Mouse (Mus musculus): Measurements from ENCODE around the gene Ttll3. TPM values are rescaled to one million over a fixed set of nuclear protein-coding genes. Genes with fewer than 3 reads are reported as not detected.

Gene Ttll3
- 2.3 and 3.0 TPM in 2 replicates for polyA plus RNA-seq (2015; fragmentation: Nextera tagmentation; extraction: Ambion mirVana)

DNA sequence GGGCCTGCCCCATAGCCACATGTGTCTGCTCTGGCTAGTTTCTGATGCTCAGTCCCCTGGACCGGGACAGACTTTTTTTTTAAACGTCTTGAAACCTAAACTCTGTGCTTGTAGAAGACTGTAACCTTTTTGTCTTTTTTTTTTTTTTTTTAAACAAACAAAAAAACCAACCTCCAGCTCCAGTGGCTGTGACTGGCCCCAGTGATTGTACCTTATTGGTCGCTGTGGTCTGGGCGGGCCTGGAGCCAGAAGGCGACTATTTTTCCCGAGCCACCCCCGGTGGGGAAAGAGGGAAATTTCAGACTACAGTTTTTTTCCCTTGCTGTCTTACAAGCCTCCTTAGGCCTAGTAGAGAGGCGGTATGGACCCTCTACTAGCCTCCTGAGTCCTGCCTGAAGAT is at the start of gene Ttll3:
Gene Ttll3, plus strand, starts transcription at position 301 of the 400 bp plus-strand sequence.
- H3K27me3 ChIP-seq (ENCODE audit: control insufficient read depth, insufficient read depth, low read length): no peaks in the 10 kb centered on the region
- WGBS: 78% methylated on average over 8 of the region's 8 CpGs

DNA sequence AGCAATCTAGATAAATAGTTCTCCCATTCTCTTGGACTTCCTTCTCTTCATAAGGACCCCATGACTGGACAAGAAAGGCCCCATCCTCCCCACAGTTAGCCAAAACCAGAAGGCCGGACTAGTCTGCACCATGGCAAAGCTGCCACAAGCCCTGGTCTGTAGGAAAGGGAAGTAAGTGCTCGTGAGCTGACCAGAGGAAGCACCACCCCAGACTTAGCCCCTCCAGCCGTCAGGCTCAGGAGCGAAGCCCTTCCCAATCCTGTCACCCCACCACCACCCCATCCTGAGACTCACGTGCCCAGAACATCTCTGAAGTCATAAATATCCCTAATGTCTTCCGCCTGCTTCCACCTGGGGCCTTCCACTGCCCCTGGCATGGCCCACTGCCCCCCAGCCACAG is 47.5 kb upstream of the Ttll3 start:
- H3K9me3 ChIP-seq (replicated peaks; ENCODE audit: control insufficient read depth, low read length): no peaks in the 10 kb centered on the region
- H3K9ac ChIP-seq (ENCODE audit: low read length): peak overlapping the region; percentile 53; the same call in 1 of the 2 replicates
- peaks cover 24% of the 10 kb centered on the region for H3K36me3 ChIP-seq (ENCODE audit: control insufficient read depth, insufficient read depth)
- peak overlapping the region; percentile 87; the same call in 1 of the 2 replicates for H3K4me2 ChIP-seq (ENCODE audit: low read depth, low read length)
- 76% methylated on average over 6 of the region's 6 CpGs for WGBS
- ATAC-seq (replicated peaks; ENCODE audit: extremely low read depth, insufficient read depth, low FRiP score): no peak
- H3K27me3 ChIP-seq (ENCODE audit: control insufficient read depth, insufficient read depth, low read length): no peaks in the 10 kb centered on the region
- H3K4me1 ChIP-seq (ENCODE audit: control insufficient read depth, insufficient read depth, low read length): peaks cover 36% of the 10 kb centered on the region
- H3K4me3 ChIP-seq (ENCODE audit: low read length): no peak overlapping the region
- H3K27ac ChIP-seq (ENCODE audit: low read length): 0 out of 2 replicates have a peak overlapping the region, but pooled peaks have one; percentile 32

More for the DNA sequence above, at the start of gene Ttll3:
- Histone ChIP-seq H3K4me1 (ENCODE audit: control insufficient read depth, insufficient read depth, low read length) (peaks cover 12% of the 10 kb centered on the region; the same call in 1 of the 2 replicates), H3K27ac (ENCODE audit: low read length) (no peak within 1 kb of the TSS), H3K4me3 (ENCODE audit: low read length) (no peak within 1 kb of the TSS), H3K36me3 (ENCODE audit: control insufficient read depth, insufficient read depth) (peaks cover 54% of the 10 kb centered on the region), H3K4me2 (ENCODE audit: low read depth, low read length) (no peak within 1 kb of the TSS), H3K9ac (ENCODE audit: low read length) (no peak within 1 kb of the TSS), H3K9me3 (replicated peaks; ENCODE audit: control insufficient read depth, low read length) (no peaks in the 10 kb centered on the region)
- no peak for ATAC-seq (replicated peaks; ENCODE audit: extremely low read depth, insufficient read depth, low FRiP score)

DNA sequence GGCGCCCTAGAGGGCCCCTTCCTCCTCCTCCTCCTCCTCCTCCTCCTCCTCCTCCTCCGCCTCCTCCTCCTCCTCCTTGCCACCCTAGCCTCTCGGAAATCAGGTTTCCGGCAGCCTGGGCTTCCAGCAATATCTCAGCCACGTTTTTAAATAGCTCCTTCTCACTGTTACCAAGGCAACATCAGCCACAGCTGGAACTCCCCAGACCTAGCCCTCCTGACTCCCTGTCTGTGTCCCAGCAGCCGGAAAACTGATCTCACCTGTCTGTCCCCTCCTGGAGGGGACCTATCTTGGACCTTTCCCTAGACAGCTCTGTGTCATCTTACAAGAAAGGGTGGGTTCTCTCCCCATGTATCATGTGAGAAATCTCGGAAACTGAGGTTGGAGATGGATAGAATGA is 46.8 kb upstream of the Ttll3 start:
- Histone ChIP-seq H3K36me3 (ENCODE audit: control insufficient read depth, insufficient read depth) (peaks cover 24% of the 10 kb centered on the region), H3K27ac (ENCODE audit: low read length) (peak overlapping the region; percentile 45), H3K9ac (ENCODE audit: low read length) (peak overlapping the region; percentile 22; the same call in 1 of the 2 replicates), H3K9me3 (replicated peaks; ENCODE audit: control insufficient read depth, low read length) (no peaks in the 10 kb centered on the region), H3K4me2 (ENCODE audit: low read depth, low read length) (peak overlapping the region; percentile 87), H3K4me3 (ENCODE audit: low read length) (peak overlapping the region; percentile 87), H3K4me1 (ENCODE audit: control insufficient read depth, insufficient read depth, low read length) (peaks cover 32% of the 10 kb centered on the region), H3K27me3 (ENCODE audit: control insufficient read depth, insufficient read depth, low read length) (no peaks in the 10 kb centered on the region)
- WGBS: 24% methylated on average over 5 of the region's 7 CpGs
- peak; percentile 10; the same call in 1 of the 2 replicates for ATAC-seq (replicated peaks; ENCODE audit: extremely low read depth, insufficient read depth, low FRiP score)

DNA sequence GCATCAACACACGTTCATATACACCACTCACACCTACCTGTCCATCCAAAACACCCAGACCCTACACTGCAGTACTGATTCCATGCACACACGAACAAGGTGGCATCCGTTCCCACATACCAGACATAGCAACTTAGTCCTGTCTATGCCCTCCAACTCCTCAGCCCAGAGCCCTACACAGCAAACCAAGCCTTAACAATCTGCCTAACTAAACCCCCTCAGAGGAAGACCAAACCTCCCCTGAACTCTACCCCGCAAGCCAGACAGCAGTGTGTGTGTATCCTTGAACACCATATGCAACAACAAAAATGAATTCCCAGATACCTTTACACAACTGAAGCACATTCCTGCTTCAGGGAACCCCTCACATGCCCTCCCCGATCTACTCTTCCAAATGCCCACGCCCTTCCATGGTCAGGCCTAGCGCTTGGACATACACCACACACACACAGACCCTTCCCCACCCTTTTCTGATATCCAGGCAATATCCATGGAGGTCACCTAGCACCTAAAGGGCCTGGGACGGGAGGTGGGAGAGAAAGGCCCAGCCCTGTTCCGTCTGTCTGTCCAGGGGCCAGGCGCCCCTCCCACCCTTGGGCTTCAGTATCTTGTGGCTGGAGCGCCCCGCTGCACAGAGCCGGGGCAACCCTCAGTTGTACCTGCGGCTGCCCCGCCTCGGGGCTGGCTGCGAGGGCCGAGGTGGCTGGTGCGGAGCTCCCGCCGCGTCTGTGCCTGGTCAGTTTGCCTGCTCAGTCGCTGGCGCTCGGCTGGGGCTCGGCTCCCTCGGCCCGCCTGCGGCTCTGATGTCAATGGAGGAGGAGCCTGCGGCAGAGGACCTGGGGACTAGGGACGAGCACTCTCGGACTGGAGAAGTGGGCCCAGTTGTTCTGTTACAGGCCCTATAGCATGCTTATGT is 45.6 kb upstream of the Ttll3 start, which contains the start of gene Camk1:
Gene Camk1, minus strand, starts transcription at position 808 of the 916 bp plus-strand sequence.
- H3K4me3 ChIP-seq (ENCODE audit: low read length): peak within 1 kb of the TSS; percentile 87
- no peaks in the 10 kb centered on the region for H3K9me3 ChIP-seq (replicated peaks; ENCODE audit: control insufficient read depth, low read length)
- peak within 1 kb of the TSS; percentile 83 for H3K27ac ChIP-seq (ENCODE audit: low read length)
- WGBS: 10% methylated on average over 32 of the region's 32 CpGs
- peak within 1 kb of the TSS; percentile 96 for H3K9ac ChIP-seq (ENCODE audit: low read length)
- peak; percentile 88 for ATAC-seq (replicated peaks; ENCODE audit: extremely low read depth, insufficient read depth, low FRiP score)
- H3K4me1 ChIP-seq (ENCODE audit: control insufficient read depth, insufficient read depth, low read length): peaks cover 28% of the 10 kb centered on the region
- H3K4me2 ChIP-seq (ENCODE audit: low read depth, low read length): peak within 1 kb of the TSS; percentile 87
- peaks cover 15% of the 10 kb centered on the region for H3K36me3 ChIP-seq (ENCODE audit: control insufficient read depth, insufficient read depth)
- H3K27me3 ChIP-seq (ENCODE audit: control insufficient read depth, insufficient read depth, low read length): no peaks in the 10 kb centered on the region

DNA sequence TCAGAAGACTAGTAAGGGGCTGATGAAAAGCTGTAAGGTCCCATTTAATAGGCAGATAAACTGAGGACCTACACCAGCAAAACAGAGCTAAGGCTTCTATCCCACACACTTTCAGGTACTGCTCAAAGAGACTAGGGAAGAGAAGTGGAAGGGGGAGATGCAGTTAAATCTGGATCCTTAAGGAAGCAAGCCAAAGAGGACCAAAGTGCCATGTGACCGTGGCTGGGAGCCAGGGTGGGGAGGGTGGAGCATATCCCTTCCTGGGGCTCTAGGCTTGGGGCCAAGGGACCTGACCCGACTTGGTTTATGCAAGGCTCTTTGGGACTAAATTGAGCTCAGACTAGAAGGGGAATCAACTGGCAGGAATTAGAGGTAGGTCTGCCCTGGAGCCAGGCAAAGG is 44.7 kb upstream of the Ttll3 start:
- H3K4me2 ChIP-seq (ENCODE audit: low read depth, low read length): peak overlapping the region; percentile 87
- peak overlapping the region; percentile 83 for H3K27ac ChIP-seq (ENCODE audit: low read length)
- ATAC-seq (replicated peaks; ENCODE audit: extremely low read depth, insufficient read depth, low FRiP score): peak; percentile 62
- H3K27me3 ChIP-seq (ENCODE audit: control insufficient read depth, insufficient read depth, low read length): no peaks in the 10 kb centered on the region
- peak overlapping the region; percentile 96 for H3K9ac ChIP-seq (ENCODE audit: low read length)
- H3K4me3 ChIP-seq (ENCODE audit: low read length): peak overlapping the region; percentile 87
- H3K4me1 ChIP-seq (ENCODE audit: control insufficient read depth, insufficient read depth, low read length): peaks cover 28% of the 10 kb centered on the region
- no peaks in the 10 kb centered on the region for H3K9me3 ChIP-seq (replicated peaks; ENCODE audit: control insufficient read depth, low read length)
- WGBS: 19% methylated on average over 2 of the region's 2 CpGs
- peaks cover 9% of the 10 kb centered on the region for H3K36me3 ChIP-seq (ENCODE audit: control insufficient read depth, insufficient read depth)

DNA sequence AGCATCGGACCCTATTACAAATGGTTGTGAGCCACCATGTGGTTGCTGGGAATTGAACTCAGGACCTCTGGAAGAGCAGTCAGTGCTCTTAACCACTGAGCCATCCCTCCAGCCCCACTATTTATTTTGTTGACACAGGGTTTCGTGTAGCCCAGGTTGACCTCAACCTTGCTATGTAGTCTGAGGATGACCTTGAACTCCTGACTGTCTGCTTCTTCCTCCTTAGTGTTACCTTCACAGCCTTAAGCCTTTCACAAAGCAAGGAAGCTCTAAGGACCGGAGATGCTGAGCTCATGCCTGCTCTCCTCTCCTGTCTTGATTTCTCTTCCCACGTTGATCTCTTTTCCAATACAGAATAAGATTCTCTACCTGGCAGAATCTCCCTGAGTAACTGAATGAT is 42.2 kb upstream of the Ttll3 start:
- Histone ChIP-seq H3K4me3 (ENCODE audit: low read length) (no peak overlapping the region), H3K9ac (ENCODE audit: low read length) (no peak overlapping the region), H3K9me3 (replicated peaks; ENCODE audit: control insufficient read depth, low read length) (no peaks in the 10 kb centered on the region), H3K4me2 (ENCODE audit: low read depth, low read length) (no peak overlapping the region), H3K4me1 (ENCODE audit: control insufficient read depth, insufficient read depth, low read length) (peaks cover 23% of the 10 kb centered on the region), H3K27me3 (ENCODE audit: control insufficient read depth, insufficient read depth, low read length) (no peaks in the 10 kb centered on the region), H3K27ac (ENCODE audit: low read length) (no peak overlapping the region), H3K36me3 (ENCODE audit: control insufficient read depth, insufficient read depth) (no peaks in the 10 kb centered on the region)
- no peak for ATAC-seq (replicated peaks; ENCODE audit: extremely low read depth, insufficient read depth, low FRiP score)
- WGBS: 73% methylated on average over 4 of the region's 4 CpGs

DNA sequence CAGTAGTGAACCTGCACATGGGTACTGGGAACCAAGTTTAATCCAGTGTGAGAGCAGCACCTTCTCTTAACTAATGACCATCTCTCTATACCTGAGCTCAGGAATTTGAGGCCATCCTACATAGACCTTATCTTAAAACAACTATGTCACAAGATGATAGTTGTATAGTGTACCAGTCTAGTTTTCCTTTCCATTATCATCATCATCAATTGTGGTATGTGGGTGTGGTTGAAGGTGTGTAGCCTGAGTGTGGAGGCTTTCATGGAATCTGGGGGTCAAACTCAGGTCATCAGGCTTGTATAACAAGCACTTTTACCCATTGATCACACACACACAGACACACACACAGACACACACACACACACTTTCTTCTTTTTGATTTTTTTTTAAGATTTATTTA is 38.5 kb upstream of the Ttll3 start:
- Histone ChIP-seq H3K27ac (ENCODE audit: low read length) (no peak overlapping the region), H3K4me2 (ENCODE audit: low read depth, low read length) (no peak overlapping the region)
- no peak for ATAC-seq (replicated peaks; ENCODE audit: extremely low read depth, insufficient read depth, low FRiP score)

DNA sequence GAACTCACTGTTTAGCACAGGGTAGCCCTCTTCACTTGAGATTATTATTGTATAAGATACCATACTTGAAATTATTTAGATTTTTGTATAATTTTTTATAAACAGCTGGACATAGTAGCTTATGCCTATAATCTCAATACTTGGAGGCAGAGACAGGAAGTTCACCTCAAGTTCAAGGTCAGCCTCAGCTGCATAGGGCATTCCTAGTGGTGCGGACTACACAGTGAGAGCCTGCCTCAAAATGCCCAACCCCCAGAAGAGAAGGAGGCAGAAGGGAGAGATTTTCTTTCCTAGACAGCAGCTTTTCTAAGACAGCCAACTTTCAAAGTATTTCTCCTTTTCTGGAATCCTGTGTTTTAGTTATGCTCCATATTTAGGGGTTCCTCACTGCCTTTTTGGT is 37.9 kb upstream of the Ttll3 start:
- H3K4me2 ChIP-seq (ENCODE audit: low read depth, low read length): no peak overlapping the region
- H3K9me3 ChIP-seq (replicated peaks; ENCODE audit: control insufficient read depth, low read length): no peaks in the 10 kb centered on the region
- no peak overlapping the region for H3K9ac ChIP-seq (ENCODE audit: low read length)
- no peaks in the 10 kb centered on the region for H3K36me3 ChIP-seq (ENCODE audit: control insufficient read depth, insufficient read depth)
- no peak overlapping the region for H3K27ac ChIP-seq (ENCODE audit: low read length)
- H3K4me3 ChIP-seq (ENCODE audit: low read length): no peak overlapping the region
- 68% methylated on average over 1 of the region's 1 CpGs for WGBS
- ATAC-seq (replicated peaks; ENCODE audit: extremely low read depth, insufficient read depth, low FRiP score): no peak
- H3K4me1 ChIP-seq (ENCODE audit: control insufficient read depth, insufficient read depth, low read length): no peaks in the 10 kb centered on the region
- H3K27me3 ChIP-seq (ENCODE audit: control insufficient read depth, insufficient read depth, low read length): no peaks in the 10 kb centered on the region

More for the DNA sequence above, 38.5 kb upstream of the Ttll3 start:
- no peaks in the 10 kb centered on the region for H3K36me3 ChIP-seq (ENCODE audit: control insufficient read depth, insufficient read depth)
- H3K4me3 ChIP-seq (ENCODE audit: low read length): no peak overlapping the region
- no peaks in the 10 kb centered on the region for H3K9me3 ChIP-seq (replicated peaks; ENCODE audit: control insufficient read depth, low read length)
- no peaks in the 10 kb centered on the region for H3K4me1 ChIP-seq (ENCODE audit: control insufficient read depth, insufficient read depth, low read length)
- no peak overlapping the region for H3K9ac ChIP-seq (ENCODE audit: low read length)
- no peaks in the 10 kb centered on the region for H3K27me3 ChIP-seq (ENCODE audit: control insufficient read depth, insufficient read depth, low read length)

DNA sequence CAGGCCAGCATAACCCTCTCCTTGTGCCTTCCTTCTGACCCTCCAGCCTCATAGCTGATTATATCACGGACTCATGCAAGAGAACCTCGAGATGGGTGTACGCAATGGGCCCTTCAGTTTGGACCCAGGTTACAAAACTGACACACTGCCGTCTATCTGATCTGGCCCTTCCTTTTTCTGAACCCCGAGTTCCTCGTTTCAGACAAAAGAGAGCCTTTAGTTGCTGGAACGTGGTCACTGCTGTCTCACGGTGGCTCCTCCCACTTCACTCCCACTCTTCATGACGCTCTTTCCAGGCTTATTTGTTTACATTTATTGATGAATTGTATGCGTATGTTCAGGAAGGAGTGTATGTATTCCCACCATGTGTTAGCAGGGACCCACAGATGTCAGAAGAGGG is 37.4 kb upstream of the Ttll3 start:
- no peaks in the 10 kb centered on the region for H3K4me1 ChIP-seq (ENCODE audit: control insufficient read depth, insufficient read depth, low read length)
- H3K4me3 ChIP-seq (ENCODE audit: low read length): no peak overlapping the region
- H3K36me3 ChIP-seq (ENCODE audit: control insufficient read depth, insufficient read depth): no peaks in the 10 kb centered on the region
- H3K27ac ChIP-seq (ENCODE audit: low read length): no peak overlapping the region
- ATAC-seq (replicated peaks; ENCODE audit: extremely low read depth, insufficient read depth, low FRiP score): no peak
- no peaks in the 10 kb centered on the region for H3K27me3 ChIP-seq (ENCODE audit: control insufficient read depth, insufficient read depth, low read length)
- H3K9ac ChIP-seq (ENCODE audit: low read length): no peak overlapping the region
- 57% methylated on average over 10 of the region's 10 CpGs for WGBS
- H3K9me3 ChIP-seq (replicated peaks; ENCODE audit: control insufficient read depth, low read length): no peaks in the 10 kb centered on the region
- no peak overlapping the region for H3K4me2 ChIP-seq (ENCODE audit: low read depth, low read length)

All from heart, embryonic 16.5 days (tissue).